ENCODE assay signal across 16 mouse cellular contexts in the genomic region with DNA sequence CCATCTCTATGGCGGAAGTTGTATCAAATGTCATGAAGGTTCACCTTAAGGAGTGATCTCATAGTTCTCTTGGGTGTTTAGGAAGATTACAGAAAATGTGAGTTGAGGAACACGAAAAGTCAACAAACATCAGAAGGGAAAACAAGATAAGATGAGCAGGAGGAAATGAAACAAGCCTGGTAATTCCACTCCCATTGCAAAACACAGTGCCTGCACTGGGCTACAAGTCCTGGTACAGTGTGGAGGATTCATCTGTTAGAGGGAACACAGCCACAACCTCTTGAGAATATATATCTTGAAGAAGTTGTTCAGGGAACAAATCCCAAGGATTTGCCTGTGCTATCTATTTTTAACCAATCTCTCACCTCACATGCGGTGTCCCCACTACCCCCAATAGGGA. TPM values are rescaled to one million over a fixed set of nuclear protein-coding genes. Genes with fewer than 3 reads are reported as not detected.
"Had no signal": no experiment of that assay in that cellular context is flagged by ENCODE, and none has a peak within 500 bp of the region (broad histone marks: within the 10 kb centered on the region; RNA-seq: fewer than 3 reads in every experiment).

No protein-coding gene starts in this region.

- H3K9ac ChIP-seq: neural tube, embryonic 12.5 days; neural tube, embryonic 13.5 days; neural tube, embryonic 15.5 days; stomach, embryonic 15.5 days had no signal

- H3K4me2 ChIP-seq: neural tube, embryonic 12.5 days; neural tube, embryonic 13.5 days; neural tube, embryonic 15.5 days; stomach, embryonic 15.5 days had no signal

- H3K27ac ChIP-seq: neural tube, embryonic 12.5 days; neural tube, embryonic 13.5 days; neural tube, embryonic 15.5 days; stomach, embryonic 15.5 days had no signal

- H3K27me3 ChIP-seq: neural tube, embryonic 12.5 days; neural tube, embryonic 13.5 days; neural tube, embryonic 15.5 days; stomach, embryonic 15.5 days had no signal

- H3K4me1 ChIP-seq: neural tube, embryonic 12.5 days; neural tube, embryonic 13.5 days; neural tube, embryonic 15.5 days; stomach, embryonic 15.5 days had no signal

- H3K9me3 ChIP-seq: neural tube, embryonic 12.5 days; neural tube, embryonic 13.5 days; neural tube, embryonic 15.5 days; stomach, embryonic 15.5 days had no signal

- DNase-seq: retina, postnatal 1 day; right cerebral cortex, adult 18-20 months; right cerebral cortex, postnatal 14 days; right cerebral cortex, postnatal 4 days; spleen, adult 18-20 months; thymus, adult 18-20 months; thymus, adult 2 months; thymus, postnatal 14 days; thymus, postnatal 25 days; thymus, postnatal 36 days; thymus, postnatal 4 days had no signal

- H3K36me3 ChIP-seq: neural tube, embryonic 12.5 days; neural tube, embryonic 13.5 days; neural tube, embryonic 15.5 days had no signal

- H3K4me3 ChIP-seq: neural tube, embryonic 12.5 days; neural tube, embryonic 13.5 days; neural tube, embryonic 15.5 days; stomach, embryonic 15.5 days had no signal

RNA-seq across cellular contexts. Expression of a gene that starts 24.8 kb away (rescaled TPM):
- total RNA-seq: neutrophil, adult 5-6 weeks had no signal
